Mouse (Mus musculus) neural tube, embryonic 15.5 days (tissue): ENCODE measurements around the gene Gm47429. TPM values are rescaled to one million over a fixed set of nuclear protein-coding genes. Genes with fewer than 3 reads are reported as not detected.

Experiments used
- ATAC-seq: fragments of 200-750 bp; cut with Nextera tagmentation; 2 replicates; pipeline ENCODE4 v1.8.0; 2017; ENCODE audit warnings: mild to moderate bottlenecking, moderate TSS enrichment, moderate library complexity; ENCODE audit not compliant: low FRiP score
- H3K27ac ChIP-seq: fragments of 300-500 bp; sonication (generic); replicated peaks from 2 replicates; pipeline ENCODE4 v1.5.1; 2015; ENCODE audit warnings: mild to moderate bottlenecking, inconsistent platforms
- H3K27me3 ChIP-seq: fragments of 300-500 bp; sonication (generic); replicated peaks from 2 replicates; pipeline ENCODE4 v1.6.1; 2015; ENCODE audit warnings: inconsistent platforms
- H3K36me3 ChIP-seq: fragments of 300-500 bp; sonication (generic); 2 replicates; pipeline ENCODE4 v1.6.1; 2015; ENCODE audit warnings: inconsistent platforms
- H3K4me1 ChIP-seq: fragments of 300-500 bp; sonication (generic); 2 replicates; pipeline ENCODE4 v1.6.1; 2015; ENCODE audit warnings: inconsistent platforms
- H3K4me2 ChIP-seq: fragments of 300-500 bp; sonication (generic); 2 replicates; pipeline ENCODE4 v1.6.1; 2015; ENCODE audit warnings: inconsistent platforms, mild to moderate bottlenecking, moderate library complexity
- H3K4me3 ChIP-seq: fragments of 300-500 bp; sonication (generic); replicated peaks from 2 replicates; pipeline ENCODE4 v1.5.1; 2015; ENCODE audit warnings: mild to moderate bottlenecking, inconsistent platforms
- H3K9ac ChIP-seq: fragments of 300-500 bp; sonication (generic); replicated peaks from 2 replicates; pipeline ENCODE4 v1.6.1; 2015; ENCODE audit warnings: mild to moderate bottlenecking, inconsistent platforms
- H3K9me3 ChIP-seq: fragments of 300-500 bp; sonication (generic); replicated peaks from 2 replicates; pipeline ENCODE4 v1.6.1; 2016; ENCODE audit warnings: inconsistent platforms
- WGBS: fragments of 180-500 bp; shearing (Covaris S2); methylation state at CpG from one replicate; pipeline ENCODE4 v1.1.7; 2015; ENCODE audit warnings: mixed read lengths; 5-methylcytosine and 5-hydroxymethylcytosine counted together
- polyA plus RNA-seq: library from polyadenylated mRNA; unstranded; fragments of >200 nt; fragmentation: Nextera tagmentation; extraction: Ambion mirVana; gene quantifications from 2 replicates; pipeline ENCODE4 v1.2.1, GENCODE M21; 2015

Gm47429 gene
- polyA plus RNA-seq, 1 experiment from 2014 or later: not detected

DNA sequence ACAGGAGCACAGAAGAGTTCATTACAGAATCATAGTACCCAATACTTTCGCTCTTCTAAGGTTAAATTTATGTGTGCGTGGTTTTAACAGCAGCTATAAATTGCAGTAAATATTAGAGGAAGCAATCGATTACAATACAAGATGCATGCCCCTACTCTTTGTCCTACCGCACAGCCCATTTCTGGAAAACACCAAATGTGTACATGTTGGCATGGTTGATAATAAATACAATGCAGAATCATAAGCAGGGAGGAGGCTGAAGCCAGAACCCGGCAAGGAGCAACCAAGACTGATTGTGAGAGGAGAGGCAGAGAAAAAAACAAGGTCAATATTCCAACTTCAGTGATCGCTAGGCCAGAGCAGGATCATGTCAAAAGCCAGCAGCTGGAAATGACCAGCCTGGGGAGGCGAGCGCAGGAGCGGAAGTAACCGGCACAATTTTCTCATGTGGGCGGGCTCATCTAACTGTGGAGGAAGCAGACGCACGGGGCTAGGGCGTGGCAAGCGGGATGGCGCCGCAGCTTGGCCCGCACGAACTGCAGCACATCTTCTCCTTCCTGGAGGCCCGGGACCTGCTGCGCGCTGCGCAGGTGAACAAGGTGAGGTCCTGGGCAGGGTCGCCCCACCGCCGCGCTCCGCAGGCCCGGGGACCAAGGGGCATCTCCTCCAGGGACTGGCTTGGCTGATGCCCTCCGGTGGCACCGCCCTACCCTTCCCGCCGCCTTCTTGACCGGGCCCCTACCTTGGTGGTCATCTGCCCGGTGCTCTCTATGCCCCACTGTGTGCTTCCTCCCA, 26.1 kb downstream of the Gm47429 start, which contains the start of gene Fbxw17:
TSS of gene Fbxw17 (plus strand) at position 476 of the 795 bp plus-strand sequence.
- peak within 1 kb of the TSS; percentile 71 for H3K4me3 ChIP-seq
- peak; percentile 99 for ATAC-seq
- peak within 1 kb of the TSS; percentile 73 for H3K9ac ChIP-seq
- 11% methylated on average over 35 of the region's 35 CpGs for whole genome bisulfite sequencing
- peak within 1 kb of the TSS; percentile 81 for H3K27ac ChIP-seq
- no peaks in the 10 kb centered on the region for H3K9me3 ChIP-seq
- H3K4me2 ChIP-seq: peak within 1 kb of the TSS; percentile 61
- H3K4me1 ChIP-seq: peaks cover 14% of the 10 kb centered on the region
- H3K36me3 ChIP-seq: peaks cover 17% of the 10 kb centered on the region
- H3K27me3 ChIP-seq: no peaks in the 10 kb centered on the region

Other genes starting within 250 kb of the Gm47429 start
- not detected in 2 replicates for gene Gm906, start 193.6 kb downstream of the Gm47429 start, polyA plus RNA-seq
- gene Fbxw17, start 26.0 kb downstream of the Gm47429 start, polyA plus RNA-seq: 30.8 and 36.5 TPM in 2 replicates
- gene Nutm2, start 23.4 kb upstream of the Gm47429 start, polyA plus RNA-seq: not detected in 2 replicates
- gene Gm904, start 199.3 kb upstream of the Gm47429 start, polyA plus RNA-seq: not detected in 2 replicates